Mouse (Mus musculus) intestine, embryonic 15.5 days (tissue): ENCODE results near the gene Chrna10. TPM values are rescaled to one million over a fixed set of nuclear protein-coding genes. Genes with fewer than 3 reads are reported as not detected.

Source experiments
- ATAC-seq: fragments of 200-750 bp; cut with Nextera tagmentation; 2 replicates; pipeline ENCODE4 v1.8.0; 2017; ENCODE audit warnings: moderate TSS enrichment, moderate library complexity
- H3K27ac ChIP-seq: fragments of 300-500 bp; sonication (generic); 2 replicates; pipeline ENCODE4 v1.5.1; 2015; ENCODE audit warnings: mild to moderate bottlenecking, inconsistent platforms
- H3K27me3 ChIP-seq: fragments of 300-500 bp; sonication (generic); replicated peaks from 2 replicates; pipeline ENCODE4 v1.6.1; 2015; ENCODE audit warnings: inconsistent platforms
- H3K36me3 ChIP-seq: fragments of 300-500 bp; sonication (generic); 2 replicates; pipeline ENCODE4 v1.6.1; 2015; ENCODE audit warnings: inconsistent platforms
- H3K4me1 ChIP-seq: fragments of 300-500 bp; sonication (generic); replicated peaks from 2 replicates; pipeline ENCODE4 v1.6.1; 2015; ENCODE audit warnings: inconsistent platforms
- H3K4me2 ChIP-seq: fragments of 300-500 bp; sonication (generic); replicated peaks from 2 replicates; pipeline ENCODE4 v1.6.1; 2015; ENCODE audit warnings: mild to moderate bottlenecking, inconsistent platforms
- H3K4me3 ChIP-seq: fragments of 300-500 bp; sonication (generic); replicated peaks from 2 replicates; pipeline ENCODE4 v1.5.1; 2015; ENCODE audit warnings: inconsistent platforms
- H3K9ac ChIP-seq: fragments of 300-500 bp; sonication (generic); 2 replicates; pipeline ENCODE4 v1.6.1; 2015; ENCODE audit warnings: inconsistent platforms
- H3K9me3 ChIP-seq: fragments of 300-500 bp; sonication (generic); 2 replicates; pipeline ENCODE4 v1.6.1; 2016; ENCODE audit warnings: inconsistent platforms
- WGBS: fragments of 180-500 bp; shearing (Covaris S2); methylation state at CpG from one replicate; pipeline ENCODE4 v1.1.7; 2015; 5-methylcytosine and 5-hydroxymethylcytosine counted together
- polyA plus RNA-seq: library from polyadenylated mRNA; unstranded; fragments of >200 nt; fragmentation: Nextera tagmentation; extraction: Ambion mirVana; gene quantifications from 2 replicates; pipeline ENCODE4 v1.2.1, GENCODE M21; 2015

Chrna10 gene
- polyA plus RNA-seq, 1 experiment from 2014 or later, result 0.06 TPM

DNA sequence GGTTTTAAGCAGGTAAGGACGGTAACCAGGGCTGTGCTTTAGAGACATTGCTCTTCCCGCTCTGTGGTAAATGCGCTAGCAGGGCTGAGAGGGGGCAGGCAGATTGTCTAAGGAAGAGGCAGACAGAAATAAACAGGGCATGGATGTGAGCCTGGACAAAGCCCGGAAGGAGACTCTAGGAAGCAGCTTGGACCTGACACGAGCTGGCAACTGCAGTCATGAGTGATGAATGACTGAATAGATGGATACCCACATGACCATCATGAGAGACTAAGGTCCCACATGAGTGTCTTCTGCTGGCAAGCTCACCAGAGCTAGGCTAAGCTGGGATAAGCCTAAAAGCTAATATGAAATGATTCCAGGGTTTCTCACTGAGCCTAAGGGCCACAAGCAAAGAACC lies 12.5 kb downstream of the Chrna10 start:
- no peak overlapping the region for H3K4me3 ChIP-seq
- WGBS, result 51% methylated on average over 5 of the region's 5 CpGs
- no peaks in the 10 kb centered on the region for H3K9me3 ChIP-seq
- H3K4me1 ChIP-seq, result peaks cover 21% of the 10 kb centered on the region
- no peak overlapping the region for H3K27ac ChIP-seq
- no peak overlapping the region for H3K9ac ChIP-seq
- H3K36me3 ChIP-seq, result no peaks in the 10 kb centered on the region
- no peaks in the 10 kb centered on the region for H3K27me3 ChIP-seq
- ATAC-seq, result no peak
- H3K4me2 ChIP-seq, result no peak overlapping the region

DNA sequence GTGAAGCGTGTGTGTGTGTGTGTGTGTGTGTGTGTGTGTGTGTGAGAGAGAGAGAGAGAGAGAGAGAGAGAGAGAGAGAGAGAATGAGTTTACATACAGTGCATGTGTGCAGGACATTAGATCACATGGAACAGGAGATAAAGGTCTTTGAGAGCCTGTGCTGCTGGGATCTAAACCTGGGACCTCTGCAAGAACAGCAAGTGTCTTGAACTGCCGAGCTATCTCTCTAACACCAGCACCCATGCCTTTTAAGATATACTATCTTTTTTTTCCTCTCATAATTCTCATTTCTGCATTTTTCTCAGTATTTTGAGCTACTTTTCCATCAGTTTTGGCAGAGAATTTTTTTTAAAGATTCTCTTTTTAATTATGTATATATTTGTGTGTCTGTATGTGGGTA lies 13.1 kb downstream of the Chrna10 start:
- Histone ChIP-seq H3K27ac (no peak overlapping the region), H3K4me3 (no peak overlapping the region)
- WGBS, result 86% methylated on average over 2 of the region's 2 CpGs

DNA sequence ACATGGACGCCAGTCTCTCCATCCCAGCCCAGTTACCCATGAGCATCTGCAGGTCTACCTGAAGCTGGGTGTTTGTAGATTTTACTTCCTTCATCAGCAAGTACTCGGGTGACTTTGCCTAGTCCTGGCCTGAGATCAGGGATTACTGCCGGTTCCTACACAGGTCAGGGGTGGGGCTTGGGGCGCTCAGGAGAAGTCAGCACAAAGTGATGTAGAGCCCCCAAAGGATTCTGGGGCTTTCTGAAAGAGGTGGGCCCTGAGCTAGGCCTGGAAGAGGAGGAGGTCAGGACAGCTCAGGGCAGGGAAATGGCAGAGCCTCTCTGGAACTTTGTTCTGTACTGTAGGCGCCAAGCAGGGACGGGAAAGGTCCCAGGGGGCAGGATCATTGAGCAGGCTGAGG lies 13.9 kb downstream of the Chrna10 start:
- 37% methylated on average over 6 of the region's 6 CpGs for WGBS
- no peak for ATAC-seq
- no peaks in the 10 kb centered on the region for H3K9me3 ChIP-seq

More for the DNA sequence above, 13.1 kb downstream of the Chrna10 start:
- ATAC-seq, result no peak
- Histone ChIP-seq H3K9me3 (no peaks in the 10 kb centered on the region), H3K9ac (no peak overlapping the region), H3K4me2 (no peak overlapping the region), H3K36me3 (no peaks in the 10 kb centered on the region), H3K4me1 (peaks cover 21% of the 10 kb centered on the region), H3K27me3 (no peaks in the 10 kb centered on the region)

GRCm38 (mm10) chr7:102102241-102102640 lies 14.4 kb downstream of the Chrna10 start:
- Histone ChIP-seq H3K27ac (no peak overlapping the region), H3K4me3 (no peak overlapping the region), H3K9ac (no peak overlapping the region), H3K27me3 (no peaks in the 10 kb centered on the region), H3K36me3 (no peaks in the 10 kb centered on the region), H3K9me3 (no peaks in the 10 kb centered on the region), H3K4me1 (peaks cover 20% of the 10 kb centered on the region), H3K4me2 (no peak overlapping the region)
- WGBS, result 55% methylated on average over 8 of the region's 8 CpGs
- ATAC-seq, result no peak

More for the DNA sequence above, 13.9 kb downstream of the Chrna10 start:
- H3K4me1 ChIP-seq, result peaks cover 21% of the 10 kb centered on the region
- H3K36me3 ChIP-seq, result no peaks in the 10 kb centered on the region
- H3K4me2 ChIP-seq, result no peak overlapping the region
- H3K4me3 ChIP-seq, result no peak overlapping the region
- H3K27ac ChIP-seq, result no peak overlapping the region
- no peaks in the 10 kb centered on the region for H3K27me3 ChIP-seq
- H3K9ac ChIP-seq, result no peak overlapping the region

DNA sequence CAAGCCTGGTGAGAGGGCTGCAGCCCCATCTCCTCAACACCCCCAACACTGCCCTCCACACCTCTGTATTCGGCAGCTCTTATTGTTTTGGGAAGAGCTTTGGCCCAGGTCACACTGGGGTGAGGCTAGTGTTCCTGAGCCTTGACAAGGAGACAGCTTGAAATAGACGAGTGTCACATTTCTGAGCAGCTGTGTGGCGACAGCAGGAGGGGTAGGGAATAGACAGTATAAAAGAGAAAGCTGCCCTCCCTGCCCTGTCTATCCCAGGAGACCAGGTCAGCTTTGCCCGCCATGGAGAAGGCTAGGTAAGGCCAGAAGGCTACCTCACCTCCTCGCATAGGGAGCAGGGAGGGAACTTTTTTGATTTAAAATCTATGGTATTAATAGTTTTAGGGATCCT lies 15.1 kb downstream of the Chrna10 start, which contains the start of gene Art1:
Art1 (plus strand) TSS at position 257 of the 400 bp plus-strand sequence.
- Histone ChIP-seq H3K9ac (no peak within 1 kb of the TSS), H3K4me2 (no peak within 1 kb of the TSS), H3K4me3 (no peak within 1 kb of the TSS), H3K4me1 (peaks cover 13% of the 10 kb centered on the region), H3K27me3 (no peaks in the 10 kb centered on the region), H3K9me3 (no peaks in the 10 kb centered on the region), H3K36me3 (no peaks in the 10 kb centered on the region), H3K27ac (no peak within 1 kb of the TSS)
- WGBS, result 74% methylated on average over 5 of the region's 5 CpGs
- ATAC-seq, result no peak

DNA sequence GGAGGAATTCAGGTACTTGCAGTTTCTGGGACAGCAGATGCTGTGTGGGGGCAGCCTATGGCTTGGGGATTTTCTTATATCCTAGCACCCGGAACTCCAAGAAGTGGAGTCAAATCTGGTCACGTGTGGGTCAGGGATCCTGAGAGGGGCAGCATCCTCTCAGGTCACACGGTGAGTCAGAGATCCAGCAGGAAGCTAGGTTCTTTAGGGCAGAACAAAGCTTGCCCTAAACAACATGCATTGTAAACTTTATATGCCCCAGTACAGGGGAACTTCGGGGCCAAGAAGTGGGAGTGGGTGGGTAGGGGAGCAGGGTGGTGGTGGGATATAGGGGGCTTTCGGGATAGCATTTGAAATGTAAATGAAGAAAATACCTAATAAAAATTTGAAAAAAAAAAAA lies 15.8 kb downstream of the Chrna10 start:
- no peaks in the 10 kb centered on the region for H3K36me3 ChIP-seq
- no peak overlapping the region for H3K4me2 ChIP-seq
- no peaks in the 10 kb centered on the region for H3K9me3 ChIP-seq
- no peak overlapping the region for H3K27ac ChIP-seq
- no peak overlapping the region for H3K4me3 ChIP-seq
- H3K27me3 ChIP-seq, result no peaks in the 10 kb centered on the region
- peaks cover 13% of the 10 kb centered on the region for H3K4me1 ChIP-seq
- ATAC-seq, result no peak
- H3K9ac ChIP-seq, result no peak overlapping the region
- 55% methylated on average over 5 of the region's 5 CpGs for WGBS

DNA sequence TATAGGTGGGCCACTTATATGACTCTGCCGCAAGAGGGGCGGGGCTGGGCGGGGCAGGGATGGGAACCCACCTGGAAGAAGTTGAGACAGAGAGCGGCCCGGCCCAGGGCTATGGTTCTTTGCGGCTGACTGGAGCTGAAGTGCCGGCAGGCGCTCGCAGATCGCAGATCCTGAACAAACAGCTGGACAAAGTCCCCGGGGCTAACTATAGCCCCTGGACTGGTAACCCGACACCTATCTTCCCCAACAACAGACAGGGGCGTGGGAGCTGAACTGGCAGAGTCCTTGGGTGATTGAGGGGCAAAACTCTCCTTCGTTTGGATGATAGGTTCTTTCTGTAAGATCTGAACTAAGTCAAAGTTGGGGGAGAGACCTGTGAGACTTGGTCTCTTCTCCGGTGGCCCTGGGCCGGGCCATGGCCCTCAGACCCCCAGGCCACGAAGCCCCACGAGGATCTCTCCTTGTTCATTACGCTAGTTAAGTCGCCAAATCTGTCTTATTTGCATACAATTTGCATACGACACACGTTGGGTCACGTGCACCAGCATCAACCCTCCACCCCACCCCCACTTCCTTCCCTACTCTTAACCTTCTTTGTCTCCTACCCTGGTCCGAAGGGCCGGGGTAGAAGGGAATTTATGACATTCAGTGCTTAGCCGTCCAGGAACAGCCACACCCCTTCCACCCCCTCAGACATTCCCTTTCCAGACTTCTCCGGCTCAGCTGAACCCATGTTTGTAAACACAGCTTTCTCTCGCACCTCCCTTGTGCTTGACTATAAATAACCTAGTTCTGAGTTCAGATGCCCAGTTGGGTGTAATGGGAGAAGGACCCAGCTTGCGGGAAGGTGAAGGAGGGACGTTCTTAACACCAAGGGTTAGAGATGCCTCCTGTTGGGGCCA lies 16.6 kb downstream of the Chrna10 start:
- H3K36me3 ChIP-seq, result no peaks in the 10 kb centered on the region
- no peak overlapping the region for H3K27ac ChIP-seq
- 5% methylated on average over 30 of the region's 30 CpGs for WGBS
- H3K9ac ChIP-seq, result no peak overlapping the region; the same call in 1 of the 2 replicates
- peak overlapping the region; percentile 14 for H3K4me3 ChIP-seq
- H3K4me1 ChIP-seq, result peaks cover 13% of the 10 kb centered on the region
- no peaks in the 10 kb centered on the region for H3K27me3 ChIP-seq
- no peaks in the 10 kb centered on the region for H3K9me3 ChIP-seq
- H3K4me2 ChIP-seq, result peak overlapping the region; percentile 55
- peak; percentile 76 for ATAC-seq

- H3K4me1 ChIP-seq, result no peaks in the 10 kb centered on the region
- H3K9me3 ChIP-seq, result no peaks in the 10 kb centered on the region
- H3K9ac ChIP-seq, result no peak overlapping the region
- no peak for ATAC-seq
- no peak overlapping the region for H3K27ac ChIP-seq
- H3K27me3 ChIP-seq, result no peaks in the 10 kb centered on the region
- no peak overlapping the region for H3K4me2 ChIP-seq
- 83% methylated on average over 4 of the region's 4 CpGs for WGBS
- peaks cover 9% of the 10 kb centered on the region; the same call in 1 of the 2 replicates for H3K36me3 ChIP-seq
- no peak overlapping the region for H3K4me3 ChIP-seq
These were observed 29.3 kb downstream of the Chrna10 start for GRCm38 (mm10) chr7:102087336-102087735.

- Histone ChIP-seq H3K4me3 (no peak overlapping the region), H3K4me1 (no peaks in the 10 kb centered on the region), H3K4me2 (no peak overlapping the region), H3K27me3 (no peaks in the 10 kb centered on the region), H3K9me3 (no peaks in the 10 kb centered on the region), H3K9ac (no peak overlapping the region), H3K27ac (no peak overlapping the region), H3K36me3 (peaks cover 28% of the 10 kb centered on the region)
- ATAC-seq, result no peak
- WGBS, result 86% methylated on average over 26 of the region's 26 CpGs
These were observed 32.5 kb downstream of the Chrna10 start for GRCm38 (mm10) chr7:102084041-102084696.

GRCm38 (mm10) chr7:102082816-102083215 lies 33.8 kb downstream of the Chrna10 start, which contains the start of gene Trpc2:
Gene Trpc2, plus strand, starts transcription at chr7:102083116.
- H3K36me3 ChIP-seq, result peaks cover 32% of the 10 kb centered on the region
- 89% methylated on average over 5 of the region's 5 CpGs for WGBS

GRCm38 (mm10) chr7:102081784-102082183 lies 34.8 kb downstream of the Chrna10 start:
- no peak for ATAC-seq
- WGBS, result 95% methylated on average over 5 of the region's 5 CpGs
- H3K27ac ChIP-seq, result no peak overlapping the region
- H3K4me1 ChIP-seq, result no peaks in the 10 kb centered on the region
- H3K9ac ChIP-seq, result no peak overlapping the region
- H3K9me3 ChIP-seq, result no peaks in the 10 kb centered on the region
- no peak overlapping the region for H3K4me2 ChIP-seq
- H3K36me3 ChIP-seq, result peaks cover 36% of the 10 kb centered on the region
- no peak overlapping the region for H3K4me3 ChIP-seq
- no peaks in the 10 kb centered on the region for H3K27me3 ChIP-seq

More at GRCm38 (mm10) chr7:102082816-102083215, 33.8 kb downstream of the Chrna10 start, which contains the start of gene Trpc2:
- H3K9ac ChIP-seq, result no peak within 1 kb of the TSS
- no peak within 1 kb of the TSS for H3K27ac ChIP-seq
- no peaks in the 10 kb centered on the region for H3K27me3 ChIP-seq
- H3K4me1 ChIP-seq, result no peaks in the 10 kb centered on the region
- H3K9me3 ChIP-seq, result no peaks in the 10 kb centered on the region
- ATAC-seq, result no peak
- no peak within 1 kb of the TSS for H3K4me3 ChIP-seq
- H3K4me2 ChIP-seq, result no peak within 1 kb of the TSS

GRCm38 (mm10) chr7:102080311-102080710 lies 36.3 kb downstream of the Chrna10 start:
- H3K36me3 ChIP-seq, result peaks cover 42% of the 10 kb centered on the region
- ATAC-seq, result no peak
- WGBS, result 82% methylated on average over 8 of the region's 8 CpGs

More at GRCm38 (mm10) chr7:102080311-102080710, 36.3 kb downstream of the Chrna10 start:
- Histone ChIP-seq H3K9me3 (no peaks in the 10 kb centered on the region), H3K27me3 (no peaks in the 10 kb centered on the region), H3K4me2 (no peak overlapping the region), H3K9ac (no peak overlapping the region), H3K4me3 (no peak overlapping the region), H3K4me1 (no peaks in the 10 kb centered on the region), H3K27ac (no peak overlapping the region)
